Mouse (Mus musculus) megakaryocyte, embryonic 14.5 days (primary cell): ENCODE results near the gene Mrgprg. TPM values are rescaled to one million over a fixed set of nuclear protein-coding genes. Genes with fewer than 3 reads are reported as not detected.
A peak's percentile ranks its signal among the peaks of the same experiment; 100 is the strongest.

ENCODE experiments used
- H3K27me3 ChIP-seq: replicated peaks from 2 replicates; pipeline ENCODE3; 2012; ENCODE audit warnings: inconsistent platforms
- H3K36me3 ChIP-seq: replicated peaks from 2 replicates; pipeline ENCODE3; 2012; ENCODE audit warnings: low read length, inconsistent platforms, mixed read lengths
- H3K4me1 ChIP-seq: 2 replicates; pipeline ENCODE4 v1.6.1; 2012; ENCODE audit warnings: inconsistent platforms
- H3K4me3 ChIP-seq: replicated peaks from 2 replicates; pipeline ENCODE3; 2012; ENCODE audit warnings: moderate library complexity, mild to moderate bottlenecking, inconsistent platforms
- H3K9me3 ChIP-seq: 2 replicates; pipeline ENCODE4 v1.6.1; 2012; ENCODE audit warnings: inconsistent platforms
- FLI1 ChIP-seq: IDR thresholded peaks from 2 replicates; pipeline ENCODE4 v1.6.1; 2012; ENCODE audit warnings: low read length, inconsistent platforms, mixed read lengths
- GATA1 ChIP-seq: IDR thresholded peaks from 3 replicates; pipeline ENCODE4 v1.6.1; 2012; ENCODE audit warnings: mixed read lengths, low read length, inconsistent platforms, borderline replicate concordance
- polyA plus RNA-seq: library from polyadenylated mRNA; stranded (reverse); fragments of >175 nt; gene quantifications from 2 replicates; pipeline ENCODE4 v1.2.3, GENCODE M21; 2012; ENCODE audit warnings: low replicate concordance; ENCODE audit not compliant: insufficient read depth

The Mrgprg gene
- polyA plus RNA-seq, 1 experiment = not detected

DNA sequence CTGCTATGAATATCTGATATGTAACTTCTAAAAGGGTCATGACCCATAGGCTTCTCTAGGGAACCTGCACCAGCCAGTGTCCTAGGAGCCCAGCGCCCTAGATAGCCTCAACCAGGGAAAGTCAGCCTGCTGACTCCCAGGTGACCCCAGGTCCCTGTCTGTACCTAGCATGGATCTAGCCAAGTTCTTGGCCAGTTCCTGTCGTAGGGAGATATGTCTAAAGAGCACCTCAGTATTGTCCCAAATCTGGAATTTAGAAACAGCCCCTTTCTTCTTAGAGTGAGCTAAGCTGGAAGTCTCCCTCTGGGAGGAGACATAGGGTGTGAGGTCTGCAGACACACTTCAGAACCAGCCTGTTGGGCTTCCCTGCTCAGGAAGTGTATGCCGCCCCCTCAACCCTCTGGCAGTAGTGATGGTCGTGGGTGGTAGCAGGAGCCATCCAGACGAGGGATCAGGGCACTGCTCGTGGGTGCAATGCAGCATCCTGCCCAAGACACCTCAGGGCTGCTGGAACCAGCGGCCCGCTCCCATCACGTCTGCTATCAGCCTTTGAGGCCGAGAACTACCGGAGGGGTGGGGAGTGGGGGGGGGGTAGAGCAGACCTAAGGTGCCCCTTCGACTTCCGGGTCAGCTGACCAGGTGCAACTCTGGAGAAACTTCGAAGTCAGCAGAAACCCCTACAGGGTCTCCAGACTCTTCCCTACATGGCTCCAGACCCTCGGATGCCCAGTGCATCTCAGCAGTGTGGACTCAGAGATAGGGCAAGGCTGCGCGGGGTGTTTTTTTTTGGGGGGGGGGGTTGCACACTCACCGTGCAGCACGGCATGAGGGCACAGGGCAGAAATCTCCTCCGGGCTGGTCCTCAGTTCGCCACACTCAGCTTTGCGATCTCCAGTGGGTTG is 10.4 kb downstream of the Mrgprg start, which contains the start of gene Osbpl5:
Gene Osbpl5 (minus strand): TSS at position 861 of the 902 bp plus-strand sequence.
- Histone ChIP-seq H3K4me3 (peak within 1 kb of the TSS; percentile 89), H3K27me3 (peaks cover 78% of the 10 kb centered on the region)

DNA sequence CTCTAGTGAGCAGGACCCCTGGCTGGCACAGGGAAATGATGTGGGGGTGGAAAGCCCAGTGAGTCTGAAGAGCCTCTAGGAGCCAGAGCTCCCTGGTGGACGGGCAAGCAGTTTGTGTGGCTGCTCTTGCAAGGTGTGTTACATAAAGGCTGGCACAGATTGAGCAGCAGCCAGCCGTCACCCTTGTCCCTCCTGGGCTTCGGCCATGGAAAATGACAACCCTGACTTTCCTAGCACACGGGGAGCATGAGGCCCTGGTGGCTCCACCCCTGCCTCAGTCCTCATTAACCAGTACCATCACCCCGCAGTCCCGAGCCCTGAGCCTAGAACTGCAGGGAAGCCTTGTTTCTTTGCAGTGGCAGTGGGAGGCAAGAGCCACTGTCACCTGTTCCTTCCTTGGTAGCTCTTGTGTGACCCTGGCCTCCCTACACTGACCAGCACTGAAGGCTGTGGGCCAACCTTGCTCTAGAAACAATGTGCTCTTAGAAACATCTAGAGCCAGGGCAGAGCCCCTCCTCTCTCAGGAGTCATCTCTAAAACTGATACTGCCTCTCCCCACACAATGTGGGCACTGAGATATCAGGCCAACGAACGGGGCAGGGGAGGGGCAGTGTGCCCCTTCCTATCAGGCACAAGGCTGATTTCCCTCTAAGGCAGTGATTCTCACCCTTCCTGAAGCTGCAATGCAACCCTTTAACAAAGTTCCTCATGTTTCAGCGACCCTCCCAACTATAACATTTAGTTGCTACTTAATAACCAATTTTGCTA is 11.3 kb downstream of the Mrgprg start:
- Histone ChIP-seq H3K27me3 (peaks cover 83% of the 10 kb centered on the region), H3K9me3 (no peaks in the 10 kb centered on the region), H3K4me1 (peaks cover 36% of the 10 kb centered on the region), H3K36me3 (no peaks in the 10 kb centered on the region), H3K4me3 (no peak overlapping the region)
- no peak for TF ChIP-seq FLI1
- no peak for TF ChIP-seq GATA1

More for the DNA sequence above, 10.4 kb downstream of the Mrgprg start, which contains the start of gene Osbpl5:
- no peak for TF ChIP-seq GATA1
- Histone ChIP-seq H3K4me1 (peaks cover 36% of the 10 kb centered on the region), H3K9me3 (no peaks in the 10 kb centered on the region), H3K36me3 (no peaks in the 10 kb centered on the region)

DNA sequence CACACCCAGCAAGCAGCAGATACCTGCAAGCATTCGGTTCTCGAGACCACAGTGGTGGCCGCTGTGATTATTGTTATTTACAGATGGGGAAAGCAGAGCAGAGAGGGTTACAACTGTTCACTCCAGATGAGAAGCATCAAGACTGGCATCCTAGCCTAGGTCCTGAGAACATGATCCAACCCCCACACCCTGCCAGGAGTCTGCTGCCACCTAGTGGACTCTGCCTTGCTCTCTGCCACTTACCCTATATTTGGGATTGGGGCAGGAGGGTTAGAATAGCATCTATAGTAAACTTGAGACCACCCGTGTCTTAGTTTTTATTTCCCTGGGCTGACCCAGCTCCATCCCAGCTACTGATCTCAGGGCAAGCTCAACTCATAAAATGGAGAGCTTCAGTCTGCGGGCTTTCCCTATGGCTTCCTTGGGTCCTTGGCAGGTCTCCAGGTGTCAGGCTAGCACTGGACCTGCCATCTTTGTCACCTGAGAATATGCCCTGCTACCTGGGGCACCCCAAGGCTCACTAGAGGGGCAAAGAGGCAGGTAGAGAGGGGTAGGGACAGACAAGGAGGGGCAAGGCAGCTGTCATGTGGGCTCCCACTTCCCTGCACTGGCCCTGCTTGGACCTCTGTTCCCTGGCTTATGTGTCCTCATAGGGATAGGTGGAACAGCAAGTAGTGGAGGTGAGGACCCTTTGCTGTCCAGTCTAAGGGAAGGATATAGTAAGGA is 12.6 kb downstream of the Mrgprg start:
- Histone ChIP-seq H3K9me3 (no peaks in the 10 kb centered on the region), H3K27me3 (peaks cover 90% of the 10 kb centered on the region), H3K4me3 (no peak overlapping the region), H3K4me1 (peaks cover 36% of the 10 kb centered on the region), H3K36me3 (no peaks in the 10 kb centered on the region)
- TF ChIP-seq FLI1 = no peak
- no peak for TF ChIP-seq GATA1

DNA sequence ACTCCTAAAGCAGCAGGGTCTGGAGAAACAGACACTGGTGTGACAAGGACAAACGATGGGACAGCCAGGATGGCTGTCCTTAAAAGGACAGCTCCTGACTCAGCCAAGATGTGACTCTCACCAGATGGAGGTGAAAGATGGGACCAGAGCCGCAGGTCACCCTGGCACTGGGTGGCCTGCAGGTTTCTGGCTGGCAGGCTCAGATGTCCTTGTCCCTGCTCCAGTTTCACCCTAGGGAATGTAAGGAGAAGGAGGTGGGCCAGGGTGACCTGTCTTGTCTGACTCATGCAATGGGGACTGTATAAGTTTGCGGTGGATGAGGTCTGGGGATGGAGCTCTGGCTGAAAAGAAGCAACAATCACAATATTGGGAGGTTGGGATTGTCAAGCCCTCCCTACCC is 14.2 kb downstream of the Mrgprg start:
- H3K9me3 ChIP-seq = no peaks in the 10 kb centered on the region
- no peaks in the 10 kb centered on the region for H3K36me3 ChIP-seq
- no peak overlapping the region for H3K4me3 ChIP-seq
- TF ChIP-seq GATA1 = no peak
- no peak for TF ChIP-seq FLI1
- peaks cover 76% of the 10 kb centered on the region for H3K27me3 ChIP-seq
- peaks cover 28% of the 10 kb centered on the region for H3K4me1 ChIP-seq

DNA sequence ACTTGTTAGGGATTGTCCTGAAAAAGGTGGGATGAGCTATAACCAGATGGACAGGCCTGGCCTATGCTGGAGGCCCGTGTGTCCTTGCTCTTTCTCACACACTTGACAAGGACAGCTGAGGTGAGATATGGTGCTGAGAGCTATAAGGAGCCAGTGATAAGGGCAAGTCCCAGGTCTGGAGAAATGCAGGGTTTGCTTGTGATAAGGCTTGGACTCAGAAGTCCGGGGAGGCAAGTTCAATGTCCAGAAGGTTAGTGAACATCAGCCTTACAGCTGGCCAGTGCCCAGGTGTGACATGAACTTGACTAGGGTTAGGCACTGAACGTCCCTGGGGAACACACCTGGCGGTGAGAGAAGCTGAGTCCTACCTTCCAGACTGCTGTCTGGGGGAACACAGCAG is 14.7 kb downstream of the Mrgprg start:
- Histone ChIP-seq H3K36me3 (no peaks in the 10 kb centered on the region), H3K9me3 (no peaks in the 10 kb centered on the region), H3K27me3 (peaks cover 72% of the 10 kb centered on the region), H3K4me3 (no peak overlapping the region), H3K4me1 (peaks cover 23% of the 10 kb centered on the region)
- TF ChIP-seq FLI1 (no peak), GATA1 (no peak)

DNA sequence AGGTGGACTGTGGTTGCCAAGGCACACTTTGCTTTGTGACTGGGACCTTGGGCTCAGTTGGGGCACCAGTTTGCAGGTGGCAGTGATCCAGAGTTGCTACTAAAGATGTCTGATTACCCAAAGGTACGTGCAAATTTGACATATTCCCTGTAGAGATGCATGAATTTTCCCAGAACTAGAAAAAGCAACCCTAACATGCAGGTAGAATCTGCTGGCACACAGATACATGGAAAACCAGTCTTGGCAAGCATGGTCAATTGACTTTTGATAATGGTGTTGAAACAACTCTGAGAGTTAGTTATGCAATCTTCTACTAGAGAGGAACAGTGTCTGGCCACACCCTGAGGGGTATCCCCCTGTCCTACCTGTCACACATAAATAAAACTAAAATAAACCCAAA is 15.4 kb downstream of the Mrgprg start:
- peaks cover 65% of the 10 kb centered on the region for H3K27me3 ChIP-seq

DNA sequence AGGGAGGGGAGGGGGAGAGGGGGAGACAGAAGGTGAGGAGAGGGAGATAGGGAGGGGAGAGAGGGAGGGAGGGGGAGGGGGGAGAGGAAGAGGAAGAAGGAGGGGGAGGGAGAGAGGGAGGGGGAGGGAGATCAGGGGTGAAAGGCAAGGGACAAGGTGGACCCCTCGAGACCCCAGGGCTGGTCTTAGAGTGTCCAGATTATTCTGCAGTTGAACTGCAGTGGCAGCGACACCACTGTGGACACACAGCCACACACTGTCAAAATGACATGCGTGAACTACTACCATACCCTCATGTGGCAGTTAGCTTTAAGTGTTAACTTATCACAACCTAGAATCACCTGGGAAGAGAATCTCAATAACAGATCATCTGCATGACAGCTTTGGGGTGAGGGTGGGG is 17.7 kb downstream of the Mrgprg start:
- TF ChIP-seq GATA1 (no peak), FLI1 (no peak)
- peaks cover 55% of the 10 kb centered on the region for H3K27me3 ChIP-seq

More for the DNA sequence above, 15.4 kb downstream of the Mrgprg start:
- Histone ChIP-seq H3K36me3 (no peaks in the 10 kb centered on the region), H3K9me3 (no peaks in the 10 kb centered on the region), H3K4me1 (peaks cover 16% of the 10 kb centered on the region), H3K4me3 (no peak overlapping the region)
- TF ChIP-seq FLI1 (no peak), GATA1 (no peak)

DNA sequence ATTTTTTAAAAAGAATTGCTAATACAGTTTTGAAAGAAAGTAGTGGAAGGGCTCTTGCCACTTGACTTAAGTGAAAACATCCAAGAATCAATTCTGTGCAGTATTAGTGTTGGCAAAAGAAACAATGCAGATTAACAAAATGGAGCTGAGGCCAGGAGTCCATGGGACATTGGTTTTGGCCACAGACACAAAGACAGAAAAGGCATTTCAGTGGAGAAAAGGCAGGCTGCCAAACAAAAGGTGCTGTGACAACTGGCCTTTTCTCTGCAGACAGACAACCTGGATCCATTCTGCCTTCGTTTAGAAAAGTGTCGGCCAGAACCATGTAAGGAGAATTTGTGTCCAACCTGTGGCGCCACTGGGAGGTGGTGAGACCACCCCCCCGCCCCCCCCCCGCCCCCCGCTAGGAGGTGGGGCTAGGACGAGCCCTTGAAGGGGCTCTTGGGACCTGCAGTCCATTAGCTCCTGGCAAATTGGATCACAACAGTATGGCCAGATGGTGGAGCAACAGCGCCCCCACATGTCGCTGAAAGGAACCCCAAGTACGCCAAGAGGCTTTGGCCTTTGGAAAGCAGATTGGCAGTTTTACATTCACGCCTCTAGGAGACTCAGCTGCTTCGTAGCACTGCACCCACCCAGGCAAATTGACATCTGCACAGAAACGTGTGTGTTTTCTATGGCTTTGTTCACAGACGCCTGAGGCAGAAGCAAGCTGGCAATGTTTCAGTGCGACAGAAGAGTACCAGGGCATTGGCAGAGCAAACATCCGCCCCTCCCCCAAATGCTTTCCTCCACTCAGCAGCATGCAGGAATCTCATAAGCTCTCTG is 18.5 kb downstream of the Mrgprg start:
- H3K4me3 ChIP-seq = no peak overlapping the region
- H3K27me3 ChIP-seq = peaks cover 52% of the 10 kb centered on the region
- H3K4me1 ChIP-seq = peaks cover 5% of the 10 kb centered on the region
- H3K36me3 ChIP-seq = no peaks in the 10 kb centered on the region
- TF ChIP-seq FLI1 (no peak), GATA1 (no peak)
- H3K9me3 ChIP-seq = no peaks in the 10 kb centered on the region

More for the DNA sequence above, 17.7 kb downstream of the Mrgprg start:
- no peaks in the 10 kb centered on the region for H3K9me3 ChIP-seq
- no peak overlapping the region for H3K4me3 ChIP-seq
- peaks cover 5% of the 10 kb centered on the region for H3K4me1 ChIP-seq
- H3K36me3 ChIP-seq = no peaks in the 10 kb centered on the region

DNA sequence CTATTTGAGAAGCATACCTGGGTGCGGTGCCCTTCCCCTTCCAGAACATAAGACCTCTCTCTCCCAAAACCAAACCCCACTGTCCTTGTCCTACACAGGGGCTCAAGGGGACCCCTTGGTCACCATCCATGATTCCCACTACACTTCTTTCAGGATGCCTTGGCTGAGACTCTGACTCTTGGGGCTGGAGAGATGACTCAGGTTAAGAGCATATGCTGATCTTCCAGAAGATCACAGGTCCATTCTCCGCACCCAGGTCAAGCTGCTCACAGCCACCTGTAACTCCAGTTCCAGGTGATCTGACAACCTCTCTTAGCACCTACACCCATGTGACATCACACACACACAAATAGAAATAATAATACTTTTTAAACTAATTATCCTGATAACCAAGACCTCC is 26.1 kb downstream of the Mrgprg start:
- Histone ChIP-seq H3K9me3 (no peaks in the 10 kb centered on the region), H3K27me3 (peaks cover 78% of the 10 kb centered on the region), H3K4me1 (peaks cover 4% of the 10 kb centered on the region; the same call in 1 of the 2 replicates), H3K36me3 (no peaks in the 10 kb centered on the region), H3K4me3 (no peak overlapping the region)
- TF ChIP-seq GATA1 = no peak
